Mouse (Mus musculus) limb, embryonic 11.5 days (tissue): ENCODE measurements around the gene Susd2. TPM values are rescaled to one million over a fixed set of nuclear protein-coding genes. Genes with fewer than 3 reads are reported as not detected.

Source experiments
- ATAC-seq: fragments of 200-750 bp; cut with Nextera tagmentation; 2 replicates; pipeline ENCODE4 v1.8.0; 2017; ENCODE audit warnings: low read depth; ENCODE audit not compliant: insufficient number of reproducible peaks, low FRiP score, low TSS enrichment
- DNase-seq: peaks from one replicate; pipeline ENCODE4 v3.0.0-alpha.2; 2015; ENCODE audit warnings: low spot score
- H3K27ac ChIP-seq: fragments of 300-500 bp; sonication (generic); replicated peaks from 2 replicates; pipeline ENCODE4 v1.5.1; 2014; ENCODE audit warnings: low read depth, mild to moderate bottlenecking, low read length
- H3K27me3 ChIP-seq: fragments of 300-500 bp; sonication (generic); 2 replicates; pipeline ENCODE4 v1.6.1; 2014; ENCODE audit warnings: mild to moderate bottlenecking, low read length, mixed read lengths; ENCODE audit not compliant: control insufficient read depth, insufficient read depth
- H3K36me3 ChIP-seq: fragments of 300-500 bp; sonication (generic); 2 replicates; pipeline ENCODE4 v1.6.1; 2014; ENCODE audit warnings: mild to moderate bottlenecking, low read length, moderate library complexity, mixed read lengths; ENCODE audit not compliant: control insufficient read depth, insufficient read depth
- H3K4me1 ChIP-seq: fragments of 300-500 bp; sonication (generic); 2 replicates; pipeline ENCODE4 v1.6.1; 2014; ENCODE audit warnings: low read length, mixed read lengths; ENCODE audit not compliant: control insufficient read depth, insufficient read depth
- H3K4me2 ChIP-seq: fragments of 300-500 bp; sonication (generic); 2 replicates; pipeline ENCODE4 v1.6.1; 2014; ENCODE audit warnings: low read depth, mild to moderate bottlenecking, moderate library complexity; ENCODE audit not compliant: severe bottlenecking
- H3K4me3 ChIP-seq: fragments of 300-500 bp; sonication (generic); 2 replicates; pipeline ENCODE4 v1.5.1; 2014; ENCODE audit warnings: low read depth, low read length
- H3K9ac ChIP-seq: fragments of 300-500 bp; sonication (generic); 2 replicates; pipeline ENCODE4 v1.6.1; 2014; ENCODE audit warnings: mild to moderate bottlenecking, low read length
- H3K9me3 ChIP-seq: fragments of 300-500 bp; sonication (generic); 2 replicates; pipeline ENCODE4 v1.6.1; 2016; ENCODE audit warnings: low read length; ENCODE audit not compliant: control insufficient read depth
- WGBS: fragments of 180-500 bp; shearing (Covaris S2); extraction: QIAGEN DNeasy Blood & Tissue Kit; methylation state at CpG from one replicate; pipeline ENCODE4 v1.1.7; 2014; 5-methylcytosine and 5-hydroxymethylcytosine counted together
- polyA plus RNA-seq: library from polyadenylated mRNA; unstranded; fragments of >200 nt; fragmentation: Nextera tagmentation; extraction: Ambion mirVana; gene quantifications from 2 replicates; pipeline ENCODE4 v1.2.1, GENCODE M21; 2014

The Susd2 gene
- polyA plus RNA-seq, 1 experiment from 2014 or later = 1.4 TPM

GRCm38 (mm10) chr10:75637711-75638110, 6.1 kb downstream of the Susd2 start:
- no peaks in the 10 kb centered on the region for H3K36me3 ChIP-seq
- no peak overlapping the region for H3K27ac ChIP-seq
- no peak overlapping the region for H3K9ac ChIP-seq
- H3K9me3 ChIP-seq = no peaks in the 10 kb centered on the region
- no peak overlapping the region for H3K4me2 ChIP-seq
- H3K4me1 ChIP-seq = no peaks in the 10 kb centered on the region
- DNase-seq (no peak), ATAC-seq (no peak)
- H3K27me3 ChIP-seq = no peaks in the 10 kb centered on the region
- no peak overlapping the region for H3K4me3 ChIP-seq
- WGBS = 84% methylated on average over 11 of the region's 11 CpGs

DNA sequence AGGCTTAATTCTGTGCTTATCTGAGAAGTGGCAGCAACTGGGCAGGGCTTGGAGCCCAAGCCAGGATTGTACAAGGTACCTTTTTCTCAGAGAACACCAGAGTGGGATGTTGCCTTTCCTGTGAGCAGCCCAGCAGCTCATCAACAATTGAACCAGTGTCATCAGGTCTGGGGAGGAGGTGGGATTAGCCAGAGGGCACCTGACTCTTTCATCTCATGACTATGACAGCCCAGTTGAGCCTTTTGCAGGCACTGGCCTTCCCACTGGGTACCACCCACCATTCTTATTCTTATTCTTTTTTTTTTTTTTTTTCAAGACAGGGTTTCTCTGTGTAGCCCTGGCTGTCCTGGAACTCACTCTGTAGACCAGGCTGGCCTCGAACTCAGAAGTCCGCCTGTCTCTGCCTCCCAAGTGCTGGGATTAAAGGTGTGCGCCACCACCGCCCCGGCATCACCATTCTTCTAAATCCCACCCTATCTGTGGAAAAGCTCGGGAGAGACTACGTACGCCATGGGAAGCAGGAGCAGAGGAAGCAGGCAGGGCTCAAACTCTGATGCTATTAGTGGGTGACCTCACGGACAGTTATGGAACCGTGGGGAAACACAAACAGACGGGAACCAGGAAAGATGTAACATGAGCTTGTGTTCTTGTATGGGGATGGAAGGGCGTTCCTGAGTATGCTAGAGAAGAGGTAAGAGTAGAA, 7.6 kb downstream of the Susd2 start:
- H3K4me1 ChIP-seq = no peaks in the 10 kb centered on the region
- ATAC-seq (no peak), DNase-seq (no peak)
- no peak overlapping the region for H3K4me3 ChIP-seq
- H3K9me3 ChIP-seq = no peaks in the 10 kb centered on the region
- H3K36me3 ChIP-seq = no peaks in the 10 kb centered on the region
- no peak overlapping the region for H3K27ac ChIP-seq
- 90% methylated on average over 12 of the region's 12 CpGs for WGBS
- no peak overlapping the region for H3K4me2 ChIP-seq
- H3K9ac ChIP-seq = no peak overlapping the region
- H3K27me3 ChIP-seq = no peaks in the 10 kb centered on the region

DNA sequence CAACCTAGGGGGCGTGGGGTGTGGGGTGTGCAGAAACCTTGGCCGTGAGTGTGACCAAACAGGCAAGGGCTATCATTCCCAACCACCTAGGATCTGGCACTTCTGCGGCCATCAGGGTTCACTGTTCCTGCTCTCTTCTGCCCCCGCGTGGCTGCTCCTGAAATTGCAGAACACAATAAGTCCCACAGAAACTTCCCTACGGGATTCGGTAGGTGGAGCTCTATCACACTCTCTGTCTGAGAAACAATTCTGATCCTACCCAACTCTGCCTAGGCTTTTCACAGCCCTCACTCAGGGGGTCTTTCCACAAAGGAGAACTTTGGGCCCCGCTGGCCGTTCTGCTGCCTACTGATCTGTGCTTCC, 8.1 kb downstream of the Susd2 start:
- Histone ChIP-seq H3K36me3 (no peaks in the 10 kb centered on the region), H3K4me2 (no peak overlapping the region), H3K4me1 (no peaks in the 10 kb centered on the region), H3K9me3 (no peaks in the 10 kb centered on the region), H3K27ac (no peak overlapping the region), H3K4me3 (no peak overlapping the region), H3K9ac (no peak overlapping the region), H3K27me3 (no peaks in the 10 kb centered on the region)
- ATAC-seq (no peak), DNase-seq (peak; percentile 93)
- WGBS = 6% methylated on average over 9 of the region's 9 CpGs

GRCm38 (mm10) chr10:75635019-75635692, 8.7 kb downstream of the Susd2 start:
- 68% methylated on average over 14 of the region's 14 CpGs for WGBS
- Histone ChIP-seq H3K4me3 (no peak overlapping the region), H3K4me1 (no peaks in the 10 kb centered on the region), H3K4me2 (no peak overlapping the region), H3K9me3 (no peaks in the 10 kb centered on the region), H3K27ac (no peak overlapping the region), H3K36me3 (no peaks in the 10 kb centered on the region), H3K9ac (no peak overlapping the region), H3K27me3 (no peaks in the 10 kb centered on the region)
- no peak for ATAC-seq
- DNase-seq = no peak

- 91% methylated on average over 8 of the region's 8 CpGs for WGBS
- H3K9ac ChIP-seq = no peak overlapping the region
- DNase-seq (no peak), ATAC-seq (no peak)
- H3K27me3 ChIP-seq = no peaks in the 10 kb centered on the region
- H3K9me3 ChIP-seq = no peaks in the 10 kb centered on the region
- H3K27ac ChIP-seq = no peak overlapping the region
- no peaks in the 10 kb centered on the region for H3K4me1 ChIP-seq
- H3K4me2 ChIP-seq = no peak overlapping the region
- H3K36me3 ChIP-seq = no peaks in the 10 kb centered on the region
- H3K4me3 ChIP-seq = no peak overlapping the region
Measured at GRCm38 (mm10) chr10:75634610-75635009, 9.2 kb downstream of the Susd2 start.

GRCm38 (mm10) chr10:75633576-75634139, 10.2 kb downstream of the Susd2 start:
- 78% methylated on average over 13 of the region's 14 CpGs for WGBS
- no peak for ATAC-seq
- no peak overlapping the region for H3K27ac ChIP-seq

GRCm38 (mm10) chr10:75633048-75633447, 10.8 kb downstream of the Susd2 start:
- no peaks in the 10 kb centered on the region for H3K9me3 ChIP-seq
- H3K4me2 ChIP-seq = no peak overlapping the region
- WGBS = 85% methylated on average over 5 of the region's 5 CpGs
- H3K4me1 ChIP-seq = no peaks in the 10 kb centered on the region
- no peak for ATAC-seq
- H3K36me3 ChIP-seq = no peaks in the 10 kb centered on the region
- no peak overlapping the region for H3K27ac ChIP-seq
- no peaks in the 10 kb centered on the region for H3K27me3 ChIP-seq
- no peak overlapping the region for H3K9ac ChIP-seq
- no peak for DNase-seq
- H3K4me3 ChIP-seq = no peak overlapping the region

More at GRCm38 (mm10) chr10:75633576-75634139, 10.2 kb downstream of the Susd2 start:
- H3K9ac ChIP-seq = no peak overlapping the region
- no peak for DNase-seq
- H3K9me3 ChIP-seq = no peaks in the 10 kb centered on the region
- H3K4me1 ChIP-seq = no peaks in the 10 kb centered on the region
- no peaks in the 10 kb centered on the region for H3K27me3 ChIP-seq
- H3K36me3 ChIP-seq = no peaks in the 10 kb centered on the region
- no peak overlapping the region for H3K4me2 ChIP-seq
- H3K4me3 ChIP-seq = no peak overlapping the region

GRCm38 (mm10) chr10:75632633-75633032, 11.2 kb downstream of the Susd2 start:
- no peaks in the 10 kb centered on the region for H3K4me1 ChIP-seq
- no peaks in the 10 kb centered on the region for H3K36me3 ChIP-seq
- no peaks in the 10 kb centered on the region for H3K9me3 ChIP-seq
- no peaks in the 10 kb centered on the region for H3K27me3 ChIP-seq
- DNase-seq (no peak), ATAC-seq (no peak)
- 67% methylated on average over 5 of the region's 5 CpGs for WGBS
- no peak overlapping the region for H3K27ac ChIP-seq
- H3K9ac ChIP-seq = no peak overlapping the region
- H3K4me3 ChIP-seq = no peak overlapping the region
- H3K4me2 ChIP-seq = no peak overlapping the region
